Mouse (Mus musculus) small intestine, adult 2 months (tissue): Measurements from ENCODE around the gene Rhag.

Experiments
- CTCF ChIP-seq: fragments of 200-500 bp; IDR thresholded peaks from 2 replicates; pipeline ENCODE4 v1.5.1; 2012; ENCODE audit warnings: low read depth, mild to moderate bottlenecking, control low read depth, inconsistent platforms, low read length, moderate library complexity, mixed read lengths; ENCODE audit not compliant: insufficient replicate concordance, insufficient read length; ENCODE audit errors: extremely low read depth
- POLR2A ChIP-seq: fragments of 200-500 bp; IDR thresholded peaks from 2 replicates; pipeline ENCODE4 v1.6.1; 2012; ENCODE audit warnings: low read depth, mild to moderate bottlenecking, control low read depth, inconsistent platforms, low read length, moderate library complexity

DNA sequence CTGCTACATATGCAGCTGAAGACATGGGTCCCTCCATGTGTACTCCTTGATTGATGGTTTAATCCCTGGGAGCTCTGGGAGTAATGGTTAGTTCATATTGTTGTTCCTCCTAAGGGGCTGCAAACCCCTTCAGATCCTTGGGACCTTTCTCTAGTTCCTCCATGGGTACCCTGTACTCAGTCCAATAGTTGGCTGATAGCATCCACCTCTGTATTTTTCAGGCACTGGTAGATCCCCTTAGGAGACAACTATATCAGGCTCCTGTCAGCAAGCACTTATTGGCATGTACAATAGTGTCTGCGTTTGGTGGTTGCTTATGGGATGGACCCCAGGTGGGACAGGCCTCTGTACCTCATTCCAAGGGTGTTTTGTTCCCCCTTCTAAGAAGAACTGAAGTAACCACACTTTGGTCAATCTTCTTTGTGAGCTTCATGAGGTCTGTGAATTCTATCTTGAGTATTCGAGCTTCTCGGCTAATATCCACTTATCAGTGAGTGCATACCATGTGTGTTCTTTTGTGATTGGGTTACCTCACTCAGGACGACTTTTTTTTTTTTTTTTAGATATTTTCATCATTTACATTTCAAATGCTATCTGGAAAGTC is 6.5 kb downstream of the Rhag start:
- TF ChIP-seq CTCF: no peak
- no peak for TF ChIP-seq POLR2A
